Mouse (Mus musculus) inflammation-experienced regulatory T-cells, adult 6 months (primary cell): ENCODE measurements around the gene Draxin. TPM values are rescaled to one million over a fixed set of nuclear protein-coding genes. Genes with fewer than 3 reads are reported as not detected.
"Not testable (repeated sequence)": the region's sequence is repeated elsewhere in the genome, so short reads cannot be mapped to it uniquely, and the experiment has no call there.

Source experiments
- ATAC-seq: one replicate; pipeline ENCODE4 v1.8.0; 2017
- polyA plus RNA-seq, 3 experiments: library from polyadenylated mRNA; unstranded; fragments of 100-300 nt; shearing (Covaris generic); gene quantifications; one replicate each; pipeline ENCODE4 v1.2.1; 2017

Draxin gene
- polyA plus RNA-seq, 3 experiments from 2014 or later = not detected

GRCm38 (mm10) chr4:148056246-148056645 lies 74.3 kb downstream of the Draxin start:
- no peak for ATAC-seq

GRCm38 (mm10) chr4:148054961-148055695 lies 75.4 kb downstream of the Draxin start:
- no peak for ATAC-seq

- ATAC-seq = no peak
These were observed 77.0 kb downstream of the Draxin start for GRCm38 (mm10) chr4:148053417-148053920.

- no peak for ATAC-seq
These were observed 77.5 kb downstream of the Draxin start for GRCm38 (mm10) chr4:148052976-148053375.

GRCm38 (mm10) chr4:148051886-148052285 lies 78.6 kb downstream of the Draxin start:
- ATAC-seq = no peak

GRCm38 (mm10) chr4:148051046-148051776 lies 79.3 kb downstream of the Draxin start:
- no peak for ATAC-seq

- ATAC-seq = not testable (repeated sequence)
These were observed 80.0 kb downstream of the Draxin start for GRCm38 (mm10) chr4:148050396-148050914.

Other genes starting within 250 kb of the Draxin start
- gene Mfn2, start 226.0 kb downstream of the Draxin start, polyA plus RNA-seq = 10 to 100 TPM; 20.5 to 25.5 (median 21.2) TPM
- 1 to 10 TPM; 1.3 to 4.5 (median 3.1) TPM for gene Plod1, start 193.9 kb downstream of the Draxin start, polyA plus RNA-seq
- gene 2510039O18Rik, start 189.8 kb downstream of the Draxin start, polyA plus RNA-seq = 10 to 100 TPM in 1 of 3 experiments, 1 to 10 TPM in 2; 7.2 to 11.6 (median 8.3) TPM
- gene Nppb, start 144.9 kb downstream of the Draxin start, polyA plus RNA-seq = not detected
- not detected for gene Nppa, start 130.0 kb downstream of the Draxin start, polyA plus RNA-seq
- 1 to 10 TPM; 3.8 to 7.0 (median 6.3) TPM for gene Clcn6, start 91.9 kb downstream of the Draxin start, polyA plus RNA-seq
- 10 to 100 TPM in 1 of 3 experiments, 1 to 10 TPM in 2; 9.2 to 12.0 (median 9.5) TPM for gene Mthfr, start 91.6 kb downstream of the Draxin start, polyA plus RNA-seq
- gene Agtrap, start 42.7 kb downstream of the Draxin start, polyA plus RNA-seq = 10 to 100 TPM; 13.3 to 21.5 (median 14.3) TPM
- 10 to 100 TPM; 36.3 to 49.1 (median 39.6) TPM for gene Mad2l2, start 314 bp downstream of the Draxin start, polyA plus RNA-seq
- 10 to 100 TPM; 48.0 to 55.6 (median 52.6) TPM for gene Fbxo6, start 21.4 kb upstream of the Draxin start, polyA plus RNA-seq
- 1 to 10 TPM in 2 of 3 experiments, under 1 TPM in 1; 0.44 to 4.3 (median 4.1) TPM for gene Fbxo44, start 29.8 kb upstream of the Draxin start, polyA plus RNA-seq
- gene Fbxo2, start 29.9 kb upstream of the Draxin start, polyA plus RNA-seq = not detected
- not detected for gene Disp3, start 157.3 kb upstream of the Draxin start, polyA plus RNA-seq